Mouse (Mus musculus): ENCODE measurements around the gene BC049762. TPM values are rescaled to one million over a fixed set of nuclear protein-coding genes. Genes with fewer than 3 reads are reported as not detected.

BC049762 gene
- total RNA-seq (2022): not detected

- DNase-seq (ENCODE audit: low spot score in 2 of 2): peak; percentile 98
Observed at GRCm38 (mm10) chr11:51262342-51263285, at the start of gene BC049762. Gene BC049762 (minus strand): TSS chr11:51263046.

GRCm38 (mm10) chr11:51311846-51312245 lies 49.0 kb upstream of the BC049762 start:
- DNase-seq (ENCODE audit: low spot score in 2 of 2): no peak

- DNase-seq (ENCODE audit: low spot score in 2 of 2): no peak
Observed at GRCm38 (mm10) chr11:51308306-51308705, 45.5 kb upstream of the BC049762 start.

DNA sequence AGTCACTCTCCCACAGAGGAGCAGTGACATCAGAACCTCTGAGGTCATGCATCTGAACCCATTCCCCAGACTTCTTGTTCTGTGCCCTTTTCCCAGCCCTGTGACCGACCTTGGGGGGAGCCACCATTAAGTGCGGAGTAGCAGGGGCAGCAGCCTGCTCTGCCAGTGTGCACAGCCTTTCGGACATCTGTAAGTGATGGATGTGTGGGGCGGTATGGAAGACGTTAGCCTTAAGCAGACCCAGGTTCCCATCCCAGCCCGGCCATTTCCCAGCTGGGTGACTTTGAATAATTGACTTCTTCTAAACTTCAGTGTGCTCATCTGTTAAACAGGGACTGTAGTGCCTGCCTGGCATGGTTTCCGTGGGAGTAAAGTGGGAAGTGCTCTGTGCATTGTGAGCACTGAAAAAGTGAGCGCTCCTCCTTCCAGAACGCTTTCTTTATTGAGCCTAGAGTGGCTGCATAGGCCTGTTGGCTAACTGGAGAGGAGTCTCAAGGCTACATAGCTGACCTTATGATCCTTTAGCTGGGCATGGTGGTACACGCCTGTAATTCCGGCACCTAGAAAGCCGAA lies 41.2 kb upstream of the BC049762 start:
- DNase-seq (ENCODE audit: low spot score in 2 of 2): peak in 1 of 2 experiments; percentile 28

DNA sequence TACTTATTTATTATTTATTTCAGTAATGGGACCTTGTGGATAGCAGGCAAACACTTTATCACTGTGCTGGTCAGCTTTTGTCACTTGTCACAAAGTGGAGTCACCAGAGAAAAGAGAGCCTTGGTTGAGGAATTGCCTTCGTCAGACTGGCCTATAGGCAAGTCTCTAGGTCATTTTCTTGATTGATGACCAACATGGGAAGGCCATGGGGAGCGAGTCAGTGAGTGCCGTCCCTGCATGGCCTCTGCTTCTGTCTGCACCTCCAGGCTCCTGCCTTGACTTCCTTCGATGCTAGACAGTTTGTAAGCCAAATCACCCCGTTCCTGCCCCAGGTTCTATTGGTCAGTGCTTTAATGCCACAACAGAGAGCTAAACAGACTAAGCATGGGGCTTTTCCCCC lies 39.5 kb upstream of the BC049762 start:
- no peak for DNase-seq (ENCODE audit: low spot score in 2 of 2)

- no peak for DNase-seq (ENCODE audit: low spot score in 2 of 2)
Observed at GRCm38 (mm10) chr11:51298691-51299090, 35.8 kb upstream of the BC049762 start.

DNA sequence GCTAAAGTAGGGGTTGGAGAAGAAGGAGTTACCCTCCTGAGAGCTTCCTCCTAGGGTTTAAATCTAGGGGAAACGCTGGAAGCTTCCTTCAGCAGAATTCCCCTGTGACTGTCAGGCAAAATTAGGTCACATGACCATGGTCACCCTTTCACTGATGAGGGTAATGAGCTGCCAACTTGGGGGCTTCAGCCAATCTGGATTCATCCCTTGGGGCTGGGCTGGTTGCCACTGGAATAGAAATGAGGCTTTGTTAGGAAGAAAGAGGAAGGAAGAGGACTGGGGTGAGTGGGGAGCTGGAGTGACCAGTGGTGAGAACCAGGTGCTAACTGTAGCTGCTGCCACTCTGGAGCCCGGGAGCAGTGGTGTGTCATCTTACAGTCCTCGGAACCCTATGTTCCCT lies 32.9 kb upstream of the BC049762 start:
- DNase-seq (ENCODE audit: low spot score in 2 of 2): no peak

DNA sequence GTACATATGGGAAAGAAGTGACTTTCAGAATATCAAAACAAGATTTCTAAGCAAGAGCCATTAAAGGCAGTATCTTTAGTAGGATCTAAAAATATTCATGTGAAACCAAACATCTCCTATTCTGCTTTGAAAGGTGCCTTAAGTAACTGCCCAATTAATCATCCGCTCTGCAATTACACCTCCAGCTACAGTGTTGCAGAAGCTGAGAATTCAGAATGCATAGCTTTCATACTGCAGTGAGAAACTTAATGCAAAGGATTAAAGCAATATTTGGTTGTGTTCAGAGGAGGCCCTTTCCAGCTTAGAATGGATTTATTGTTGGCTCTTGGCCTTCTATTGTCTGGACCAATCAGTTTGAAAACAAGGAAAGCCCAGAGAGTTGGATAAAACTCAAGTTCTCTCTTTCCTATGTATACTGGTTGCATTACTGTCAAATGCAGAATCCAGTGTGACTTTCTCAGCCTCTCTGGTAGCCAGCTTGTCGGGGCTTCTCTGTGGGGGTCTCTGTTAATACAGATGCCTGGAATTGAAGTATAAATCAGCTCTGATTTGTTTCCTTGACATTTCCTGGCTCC lies 31.2 kb upstream of the BC049762 start:
- no peak for DNase-seq (ENCODE audit: low spot score in 2 of 2)

DNA sequence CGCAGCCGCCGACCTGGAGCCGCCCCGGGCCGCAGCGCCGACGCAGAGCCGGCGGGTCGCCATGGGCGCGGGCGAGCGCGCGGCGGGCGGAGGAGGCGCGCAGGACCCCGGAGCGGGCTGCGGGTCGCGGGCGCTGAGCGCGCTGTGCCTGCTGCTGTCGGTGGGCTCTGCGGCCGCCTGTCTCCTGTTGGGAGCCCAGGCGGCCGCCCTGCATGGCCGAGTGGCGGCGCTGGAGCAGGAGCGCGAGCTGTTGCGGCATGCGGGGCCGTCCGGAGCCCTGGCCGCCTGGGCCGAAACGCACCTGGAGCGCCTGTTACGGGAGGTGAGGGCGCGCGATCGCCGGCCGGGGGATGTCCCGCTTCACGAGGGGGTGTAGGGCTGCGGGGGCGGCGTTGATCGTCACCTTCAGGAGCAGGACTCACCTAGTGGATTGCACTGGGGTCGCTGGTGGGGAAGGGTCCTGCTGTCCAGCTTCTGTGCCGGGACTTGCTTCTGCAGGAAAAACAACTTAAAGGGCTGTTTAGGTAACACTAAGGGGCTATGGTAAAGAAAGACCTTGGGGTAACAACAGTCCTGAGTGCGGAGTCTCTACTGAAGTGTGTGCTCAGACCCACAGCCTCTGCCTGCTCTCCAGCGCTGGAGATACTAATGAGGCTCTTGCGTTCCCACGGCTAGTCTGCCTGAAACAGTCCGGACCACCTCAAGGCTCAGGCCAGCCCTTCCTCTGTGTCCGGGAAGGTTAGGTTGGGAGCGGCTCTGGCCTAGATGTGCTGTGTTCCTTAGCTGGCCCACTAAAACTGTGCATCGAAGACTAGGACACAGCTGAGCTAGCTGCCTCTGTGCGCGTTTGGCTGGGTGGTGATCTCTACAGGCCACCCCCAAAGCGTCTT lies 27.5 kb upstream of the BC049762 start:
- no peak for DNase-seq (ENCODE audit: low spot score in 2 of 2)

DNA sequence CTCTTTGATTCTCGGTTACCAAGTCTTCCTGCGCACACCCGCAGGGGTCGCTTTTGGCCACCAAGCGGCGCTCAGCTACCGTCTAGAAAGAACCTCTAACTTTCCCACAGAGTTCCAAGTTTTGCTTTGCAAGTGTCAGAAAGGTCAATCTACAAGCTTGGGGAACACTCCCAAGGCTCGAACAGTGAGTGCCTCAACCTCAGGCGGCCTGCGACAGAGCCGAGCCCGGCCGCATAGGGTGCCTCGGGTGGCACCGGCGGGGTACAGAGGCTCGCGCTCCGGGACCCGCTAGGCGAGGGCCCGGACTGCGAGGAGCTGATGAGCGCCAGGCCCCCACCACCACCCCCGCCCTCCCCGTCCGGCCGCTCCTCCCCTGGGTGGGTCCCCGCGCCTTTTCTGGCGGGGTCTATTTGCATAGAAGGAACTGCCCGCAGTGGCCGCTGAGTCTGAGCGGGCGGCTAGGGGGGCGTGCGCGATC lies 26.8 kb upstream of the BC049762 start, which contains the start of gene Col23a1:
Gene Col23a1, plus strand, starts transcription at position 357 of the 478 bp plus-strand sequence.
- DNase-seq (ENCODE audit: low spot score in 2 of 2): peak in 1 of 2 experiments; percentile 57

GRCm38 (mm10) chr11:51274418-51274817 lies 11.6 kb upstream of the BC049762 start:
- DNase-seq (ENCODE audit: low spot score in 2 of 2): no peak

- no peak for DNase-seq (ENCODE audit: low spot score in 2 of 2)
Observed at GRCm38 (mm10) chr11:51265326-51265725, 2.5 kb upstream of the BC049762 start.

DNA sequence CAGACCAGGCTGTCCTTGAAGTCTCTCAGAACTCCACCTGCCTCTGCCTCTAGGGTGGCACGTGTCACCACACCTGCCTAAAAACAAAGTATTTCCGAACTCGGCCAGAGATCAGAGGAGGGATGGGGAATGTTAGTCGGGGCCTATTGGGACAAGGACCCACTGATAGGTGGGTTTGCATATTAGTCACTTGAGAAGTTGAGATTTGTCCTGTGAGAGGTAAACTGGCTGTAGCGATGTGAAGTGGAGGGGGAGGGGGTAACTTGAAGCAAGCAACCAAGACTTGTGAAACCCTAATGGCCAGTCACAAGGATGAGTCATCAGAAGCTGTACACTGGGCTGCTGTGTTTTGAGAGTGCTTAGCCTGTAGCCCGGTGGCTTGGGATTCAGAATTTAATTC lies 1.5 kb upstream of the BC049762 start:
- DNase-seq (ENCODE audit: low spot score in 2 of 2): no peak

- peak; percentile 32 to 35 for DNase-seq (ENCODE audit: low spot score in 2 of 2)
Observed at GRCm38 (mm10) chr11:51263286-51263831, 513 bp upstream of the BC049762 start.

DNA sequence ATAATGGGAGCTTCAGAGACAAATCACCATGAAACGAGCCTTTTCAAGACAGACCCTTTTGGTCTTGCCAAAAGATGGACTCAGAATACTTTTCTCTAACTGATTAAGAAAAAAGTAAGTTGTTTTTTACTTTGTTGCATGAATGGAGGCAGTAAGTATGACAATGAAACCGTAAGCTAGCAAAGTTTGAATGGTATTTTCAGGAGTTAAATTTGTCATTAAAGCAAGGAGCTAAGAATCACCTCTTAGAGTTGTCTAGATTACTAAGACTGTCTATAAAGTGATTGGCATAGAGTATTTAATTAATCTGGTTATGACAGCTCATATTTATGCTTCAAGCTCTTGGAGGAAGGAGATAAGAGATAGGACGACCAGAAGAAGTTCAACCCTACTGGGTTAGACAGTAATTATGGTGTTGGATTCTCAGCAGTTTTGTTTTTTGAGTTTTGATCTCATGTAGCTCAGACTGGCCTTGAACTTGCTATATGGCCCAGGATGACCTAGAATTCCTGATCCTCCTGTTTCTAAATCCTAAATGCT lies 1.1 kb downstream of the BC049762 start, which contains the start of gene Clk4:
Gene Clk4, plus strand, starts transcription at position 51 of the 540 bp plus-strand sequence.
- no peak for DNase-seq (ENCODE audit: low spot score in 2 of 2)

DNA sequence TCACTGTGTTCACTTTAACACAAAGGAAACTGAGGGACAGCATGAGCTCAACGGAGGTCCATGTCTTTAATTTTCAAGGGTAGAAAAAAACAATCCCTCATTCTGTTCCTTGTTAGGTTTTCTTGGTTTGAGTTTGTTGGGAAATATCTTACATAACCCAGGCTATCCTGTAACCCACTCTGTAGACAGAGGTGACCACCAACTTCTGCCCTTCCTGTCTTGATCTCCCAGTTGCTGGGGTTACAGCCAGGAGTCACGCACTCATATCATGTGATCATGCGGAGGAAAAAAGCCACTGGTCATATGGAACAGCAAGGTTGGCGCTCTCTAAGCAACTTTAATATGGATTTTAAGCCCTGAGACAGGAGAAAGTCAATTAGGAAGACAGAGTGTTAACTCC lies 5.8 kb downstream of the BC049762 start:
- no peak for DNase-seq (ENCODE audit: low spot score in 2 of 2)

- no peak for DNase-seq (ENCODE audit: low spot score in 2 of 2)
Observed at GRCm38 (mm10) chr11:51242897-51243296, 19.9 kb downstream of the BC049762 start.

GRCm38 (mm10) chr11:51234626-51235025 lies 28.2 kb downstream of the BC049762 start:
- DNase-seq (ENCODE audit: low spot score in 2 of 2): no peak

GRCm38 (mm10) chr11:51227104-51227503 lies 35.7 kb downstream of the BC049762 start:
- DNase-seq (ENCODE audit: low spot score in 2 of 2): peak; percentile 11 to 73

- DNase-seq (ENCODE audit: low spot score in 2 of 2): no peak
Observed at GRCm38 (mm10) chr11:51220308-51220707, 42.5 kb downstream of the BC049762 start, which contains the start of gene Gm12569. Gene Gm12569 (plus strand): TSS chr11:51220473.

Measured in left cerebral cortex, adult 8-10 months (tissue).